24 mouse cellular contexts compared by ENCODE assay signal in the genomic region with DNA sequence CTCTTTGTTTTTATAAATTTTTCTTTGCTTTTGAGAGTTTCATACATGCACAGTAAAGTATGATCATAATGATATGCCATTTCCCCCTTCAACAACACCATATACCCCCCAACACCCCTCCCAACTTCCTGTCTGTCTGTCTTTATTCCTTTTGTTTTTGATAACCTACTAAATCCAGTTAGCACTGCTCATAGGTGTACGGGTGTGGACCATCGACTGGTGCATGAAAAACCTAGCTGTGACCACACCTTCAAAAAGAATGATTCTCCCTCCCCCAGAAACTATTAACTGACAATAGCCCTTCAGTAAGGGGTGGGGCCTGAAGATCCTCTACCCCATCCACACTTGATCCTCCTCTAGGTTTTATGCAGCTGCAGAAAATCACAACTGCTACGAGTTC. TPM values are rescaled to one million over a fixed set of nuclear protein-coding genes. Genes with fewer than 3 reads are reported as not detected.
DNase-seq lines count a peak whose midpoint lies in the region; ATAC-seq and TF ChIP-seq lines count a peak whose summit lies in the region.
"Had no signal": no experiment of that assay in that cellular context is flagged by ENCODE, and none has a peak within 500 bp of the region (broad histone marks: within the 10 kb centered on the region; RNA-seq: fewer than 3 reads in every experiment).

No protein-coding gene starts in this region.

- ATAC-seq in liver, embryonic 15.5 days (ENCODE audit: insufficient read depth), result no peak
- no peak for ATAC-seq in liver, embryonic 12.5 days
- peak; percentile 61 for ATAC-seq in activated CD4-positive, CD25-positive, alpha-beta regulatory T cell, adult 4 months
- no peak for ATAC-seq in hindbrain, embryonic 12.5 days (ENCODE audit: low FRiP score)
- ATAC-seq: midbrain, embryonic 13.5 days had no signal

- peak overlapping the region; percentile 18 for H3K4me2 ChIP-seq in liver, embryonic 15.5 days
- H3K4me2 ChIP-seq in liver, embryonic 12.5 days, result no peak overlapping the region
- H3K4me2 ChIP-seq in hindbrain, embryonic 12.5 days (replicated peaks), result no peak overlapping the region
- H3K4me2 ChIP-seq: heart, embryonic 13.5 days; lung, embryonic 15.5 days; midbrain, embryonic 13.5 days; neural tube, embryonic 15.5 days had no signal

- H3K9ac ChIP-seq in liver, embryonic 15.5 days, result no peak overlapping the region
- H3K9ac ChIP-seq in liver, embryonic 12.5 days, result no peak overlapping the region
- no peak overlapping the region for H3K9ac ChIP-seq in hindbrain, embryonic 12.5 days
- H3K9ac ChIP-seq: heart, embryonic 13.5 days; lung, embryonic 15.5 days; midbrain, embryonic 13.5 days; neural tube, embryonic 15.5 days had no signal

- peak; percentile 48 for DNase-seq in CD4-positive helper T cell, adult 2 months (ENCODE audit: low read depth, low spot score)
- DNase-seq in thymus, adult 2 months, result peak; percentile 56
- DNase-seq in kidney, adult 18-20 months, result no peak
- no peak for DNase-seq in gastrocnemius, adult 8-10 months (ENCODE audit: low spot score in 2 of 2)
- DNase-seq: adrenal gland, postnatal 36 days; cerebellum, adult 18-20 months; gastrocnemius, adult 2 months; heart, adult 18-20 months; heart, postnatal 36 days; kidney, adult 8-10 months; kidney, postnatal 36 days had no signal

- no peaks in the 10 kb centered on the region for H3K27me3 ChIP-seq in liver, embryonic 15.5 days
- no peaks in the 10 kb centered on the region for H3K27me3 ChIP-seq in liver, embryonic 12.5 days (replicated peaks)
- no peaks in the 10 kb centered on the region for H3K27me3 ChIP-seq in thymus, adult 2 months (ENCODE audit: control insufficient read depth, insufficient read depth, low read length)
- H3K27me3 ChIP-seq in hindbrain, embryonic 12.5 days, result no peaks in the 10 kb centered on the region
- H3K27me3 ChIP-seq: heart, embryonic 13.5 days; lung, embryonic 15.5 days; midbrain, embryonic 13.5 days; neural tube, embryonic 15.5 days had no signal

- H3K9me3 ChIP-seq in liver, embryonic 15.5 days (replicated peaks), result no peaks in the 10 kb centered on the region
- no peaks in the 10 kb centered on the region for H3K9me3 ChIP-seq in liver, embryonic 12.5 days (replicated peaks)
- H3K9me3 ChIP-seq in hindbrain, embryonic 12.5 days (replicated peaks), result no peaks in the 10 kb centered on the region
- H3K9me3 ChIP-seq: forebrain, embryonic 10.5 days; heart, embryonic 13.5 days; limb, embryonic 10.5 days; lung, embryonic 15.5 days; midbrain, embryonic 13.5 days; neural tube, embryonic 15.5 days had no signal

- WGBS in liver, embryonic 15.5 days (ENCODE audit: insufficient replicate concordance), result 25% methylated on average over 3 of the region's 3 CpGs
- 31% methylated on average over 3 of the region's 3 CpGs for WGBS in liver, embryonic 12.5 days (ENCODE audit: insufficient replicate concordance)
- WGBS in thymus, adult 2 months, result 5% methylated on average over 3 of the region's 3 CpGs
- 76% methylated on average over 3 of the region's 3 CpGs for WGBS in hindbrain, embryonic 12.5 days

- no peaks in the 10 kb centered on the region for H3K36me3 ChIP-seq in liver, embryonic 15.5 days (replicated peaks)
- H3K36me3 ChIP-seq in liver, embryonic 12.5 days, result no peaks in the 10 kb centered on the region
- peaks cover 21% of the 10 kb centered on the region for H3K36me3 ChIP-seq in thymus, adult 2 months (ENCODE audit: control insufficient read depth, insufficient read depth, low read length)
- no peaks in the 10 kb centered on the region for H3K36me3 ChIP-seq in hindbrain, embryonic 12.5 days
- H3K36me3 ChIP-seq: forebrain, embryonic 10.5 days; heart, embryonic 13.5 days; limb, embryonic 10.5 days; lung, embryonic 15.5 days; midbrain, embryonic 13.5 days; neural tube, embryonic 15.5 days had no signal

- H3K27ac ChIP-seq in liver, embryonic 15.5 days (replicated peaks), result no peak overlapping the region
- H3K27ac ChIP-seq in liver, embryonic 12.5 days, result no peak overlapping the region
- H3K27ac ChIP-seq in thymus, adult 2 months (ENCODE audit: control insufficient read depth, insufficient read depth, low read length), result peak overlapping the region; percentile 55; the same call in 1 of the 2 replicates
- no peak overlapping the region for H3K27ac ChIP-seq in hindbrain, embryonic 12.5 days
- H3K27ac ChIP-seq: forebrain, embryonic 10.5 days; gastrocnemius, adult 2 months; heart, embryonic 13.5 days; limb, embryonic 10.5 days; lung, embryonic 15.5 days; midbrain, embryonic 13.5 days; neural tube, embryonic 15.5 days had no signal

- H3K4me1 ChIP-seq in liver, embryonic 15.5 days (replicated peaks), result no peaks in the 10 kb centered on the region; the same call in 1 of the 2 replicates
- no peaks in the 10 kb centered on the region for H3K4me1 ChIP-seq in liver, embryonic 12.5 days
- H3K4me1 ChIP-seq in thymus, adult 2 months (replicated peaks; ENCODE audit: control insufficient read depth, insufficient read depth, low read length), result peaks cover 11% of the 10 kb centered on the region
- H3K4me1 ChIP-seq in hindbrain, embryonic 12.5 days, result no peaks in the 10 kb centered on the region
- H3K4me1 ChIP-seq: forebrain, embryonic 10.5 days; heart, embryonic 13.5 days; limb, embryonic 10.5 days; lung, embryonic 15.5 days; midbrain, embryonic 13.5 days; neural tube, embryonic 15.5 days had no signal

- no peak for TF ChIP-seq POLR2A in thymus, adult 2 months (IDR thresholded peaks at IDR 0.05; ENCODE audit: control insufficient read depth, extremely low read depth, insufficient read depth, low read length, poor library complexity)

- TF ChIP-seq CTCF in thymus, adult 2 months (IDR thresholded peaks at IDR 0.05; ENCODE audit: borderline replicate concordance, control insufficient read depth, extremely low read depth, insufficient read depth, low read length, poor library complexity), result no peak

- 0 out of 2 replicates have a peak overlapping the region, but pooled peaks have one; percentile 1 for H3K4me3 ChIP-seq in liver, embryonic 15.5 days (replicated peaks)
- H3K4me3 ChIP-seq in liver, embryonic 12.5 days, result no peak overlapping the region
- H3K4me3 ChIP-seq in thymus, adult 2 months (ENCODE audit: control insufficient read depth, insufficient read depth, low read length), result no peak overlapping the region
- no peak overlapping the region for H3K4me3 ChIP-seq in hindbrain, embryonic 12.5 days
- H3K4me3 ChIP-seq: forebrain, embryonic 10.5 days; gastrocnemius, adult 2 months; heart, embryonic 13.5 days; limb, embryonic 10.5 days; lung, embryonic 15.5 days; midbrain, embryonic 13.5 days; myocyte; neural tube, embryonic 15.5 days had no signal

RNA-seq across cellular contexts. Expression of gene Sell, which starts 2.0 kb away (rescaled TPM):
- polyA plus RNA-seq in liver, embryonic 15.5 days (2015; fragmentation: Nextera tagmentation; extraction: Ambion mirVana), result 10.9 and 11.8 TPM in 2 replicates
- 2.0 and 3.2 TPM in 2 replicates for polyA plus RNA-seq in liver, embryonic 12.5 days (2016; fragmentation: Nextera tagmentation; extraction: Ambion mirVana)
- polyA plus RNA-seq in activated CD4-positive, CD25-positive, alpha-beta regulatory T cell, adult 4 months (2017; shearing (Covaris generic)), result 100 to 1,000 TPM; 486 to 518 TPM
- 66.6 and 68.0 TPM in 2 replicates for polyA plus RNA-seq in thymus, adult 2 months (2012; rRNA removed)
- under 1 TPM in 2 of 4 experiments, not detected in 2; 0.19 to 0.34 TPM for total RNA-seq in gastrocnemius, adult 8-10 months (2022)
- polyA plus RNA-seq in hindbrain, embryonic 12.5 days (2016; fragmentation: Nextera tagmentation; extraction: Ambion mirVana), result 0.30 TPM in 1 of 2 replicates, not detected in the other
- polyA plus RNA-seq: forebrain, embryonic 10.5 days; limb, embryonic 10.5 days; midbrain, embryonic 13.5 days; myocyte had no signal

RNA-seq across cellular contexts. Expression of gene Sele, which starts 15.7 kb away (rescaled TPM):
- polyA plus RNA-seq in liver, embryonic 15.5 days (2015; fragmentation: Nextera tagmentation; extraction: Ambion mirVana), result 0.05 TPM in 1 of 2 replicates, not detected in the other
- 0.05 TPM in 1 of 2 replicates, not detected in the other for polyA plus RNA-seq in liver, embryonic 12.5 days (2016; fragmentation: Nextera tagmentation; extraction: Ambion mirVana)
- not detected for polyA plus RNA-seq in activated CD4-positive, CD25-positive, alpha-beta regulatory T cell, adult 4 months (2017; shearing (Covaris generic))
- polyA plus RNA-seq in thymus, adult 2 months (2012; rRNA removed), result 0.13 and 0.18 TPM in 2 replicates
- not detected for total RNA-seq in gastrocnemius, adult 8-10 months (2022)
- not detected in 2 replicates for polyA plus RNA-seq in hindbrain, embryonic 12.5 days (2016; fragmentation: Nextera tagmentation; extraction: Ambion mirVana)
- total RNA-seq: gastrocnemius, adult 2 months; liver, adult 2 months had no signal
- polyA plus RNA-seq: forebrain, embryonic 10.5 days; limb, embryonic 10.5 days; midbrain, embryonic 13.5 days; myocyte; neural tube, embryonic 15.5 days had no signal

RNA-seq across cellular contexts. Expression of gene Selp, which starts 51.3 kb away (rescaled TPM):
- polyA plus RNA-seq in liver, embryonic 15.5 days (2015; fragmentation: Nextera tagmentation; extraction: Ambion mirVana), result 0.60 and 0.61 TPM in 2 replicates
- polyA plus RNA-seq in liver, embryonic 12.5 days (2016; fragmentation: Nextera tagmentation; extraction: Ambion mirVana), result 0.38 and 0.41 TPM in 2 replicates
- polyA plus RNA-seq in activated CD4-positive, CD25-positive, alpha-beta regulatory T cell, adult 4 months (2017; shearing (Covaris generic)), result 1 to 10 TPM; 1.9 to 4.3 TPM
- polyA plus RNA-seq in thymus, adult 2 months (2012; rRNA removed), result 1.3 and 2.8 TPM in 2 replicates
- total RNA-seq in gastrocnemius, adult 8-10 months (2022), result under 1 TPM; 0.27 to 0.83 (median 0.59) TPM
- polyA plus RNA-seq in hindbrain, embryonic 12.5 days (2016; fragmentation: Nextera tagmentation; extraction: Ambion mirVana), result 0.12 TPM in 1 of 2 replicates, not detected in the other
- total RNA-seq: left cerebral cortex, adult 8-10 months had no signal
- polyA plus RNA-seq: forebrain, embryonic 10.5 days; neural tube, embryonic 15.5 days had no signal

Comparison
In these comparisons a context has a peak if more than half of its experiments do, and no peak if none do; other contexts are left out.
1. DNase-seq: peak in CD4-positive helper T cell, adult 2 months (single experiment) and thymus, adult 2 months (single experiment); none in kidney, adult 18-20 months (single experiment) and gastrocnemius, adult 8-10 months (0 of 2).